Mouse (Mus musculus): ENCODE results near the gene Ccp110.

The Ccp110 gene

GRCm38 (mm10) chr7:118712228-118713173 lies at the start of gene Ccp110:
Gene Ccp110 (plus strand): TSS chr7:118712552.
- peak; percentile 94 to 98 for DNase-seq

- no peak for DNase-seq
Measured at GRCm38 (mm10) chr7:118667773-118668172, 44.6 kb upstream of the Ccp110 start.

DNA sequence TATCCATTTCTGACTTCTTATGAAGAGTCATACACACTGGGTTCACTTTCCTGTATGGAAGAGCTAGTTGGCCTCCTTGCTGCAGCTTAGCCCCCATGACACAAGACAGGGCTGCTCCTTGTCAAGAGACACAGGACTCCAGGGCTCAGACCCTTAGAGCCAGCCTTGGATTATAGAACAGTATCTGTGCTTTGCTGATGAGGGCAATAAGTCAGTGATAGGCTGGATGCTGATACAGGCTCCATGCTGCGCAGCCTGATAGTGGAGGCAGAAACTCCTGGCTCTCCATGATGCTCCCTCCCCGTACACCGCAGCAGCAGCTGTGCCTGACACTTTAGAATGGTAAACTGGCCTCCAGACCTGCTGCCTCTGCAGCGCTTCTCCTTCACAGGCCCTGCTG lies 42.2 kb upstream of the Ccp110 start:
- no peak for DNase-seq

DNA sequence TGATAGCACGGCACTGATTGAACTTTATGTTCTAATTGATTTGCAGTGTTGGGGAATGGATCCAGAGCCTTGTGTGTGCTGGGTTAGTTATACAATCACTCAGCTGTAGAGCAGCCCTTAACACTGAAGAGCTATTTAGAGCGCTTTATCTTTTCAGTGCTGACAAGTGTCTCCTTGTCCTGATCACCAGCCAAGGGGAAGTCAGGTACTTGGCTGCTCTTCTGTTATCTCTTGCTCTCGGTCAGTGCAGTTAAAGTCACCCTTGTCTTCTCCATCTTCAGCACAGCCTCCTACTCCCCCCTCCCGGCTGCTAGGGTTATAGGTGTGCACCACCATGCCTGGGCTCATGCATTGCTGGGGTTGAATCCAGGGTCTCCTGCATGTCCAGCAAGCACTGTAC lies 35.5 kb upstream of the Ccp110 start:
- DNase-seq = no peak

- peak; percentile 68 to 86 for DNase-seq
Measured at GRCm38 (mm10) chr7:118688199-118688598, 24.2 kb upstream of the Ccp110 start.

DNA sequence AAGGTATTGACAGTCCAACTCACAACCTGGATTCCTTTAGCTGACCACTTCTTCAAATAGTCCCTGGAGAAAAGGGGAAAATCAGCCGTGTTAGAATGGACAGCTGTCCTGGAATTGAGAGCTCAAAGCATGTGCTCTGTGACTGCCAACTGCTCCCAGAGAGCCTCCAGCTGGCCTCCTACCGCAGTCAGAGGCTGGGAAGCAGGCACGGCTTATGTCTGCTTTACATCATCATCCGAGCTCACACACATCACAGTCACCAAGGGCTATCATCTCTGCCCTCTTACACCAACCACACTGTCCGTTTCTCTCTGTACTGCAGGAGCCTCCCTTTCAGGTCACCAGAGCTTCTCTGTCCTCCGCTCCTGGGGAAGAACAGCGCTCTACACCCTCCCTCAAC lies 23.3 kb upstream of the Ccp110 start:
- DNase-seq = no peak

GRCm38 (mm10) chr7:118691287-118691686 lies 21.1 kb upstream of the Ccp110 start:
- no peak for DNase-seq

DNA sequence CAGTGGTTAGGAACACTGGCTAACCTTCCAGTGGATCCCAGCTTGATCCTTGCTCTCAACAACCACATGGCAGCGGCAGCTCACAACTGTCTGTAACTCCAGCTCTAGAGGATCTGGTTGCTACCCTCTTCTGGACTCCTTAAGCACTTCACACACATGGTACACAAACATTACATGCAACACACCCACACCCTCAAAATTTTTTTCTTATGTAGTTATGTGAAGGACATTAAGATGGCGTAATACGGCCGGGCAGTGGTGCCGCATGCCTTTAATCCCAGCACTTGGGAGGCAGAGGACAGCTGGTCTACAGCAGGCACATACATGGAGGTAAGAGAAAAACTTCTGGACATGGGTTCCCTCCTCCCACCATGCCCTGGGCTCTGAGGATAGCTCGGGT lies 16.2 kb upstream of the Ccp110 start:
- no peak for DNase-seq

DNA sequence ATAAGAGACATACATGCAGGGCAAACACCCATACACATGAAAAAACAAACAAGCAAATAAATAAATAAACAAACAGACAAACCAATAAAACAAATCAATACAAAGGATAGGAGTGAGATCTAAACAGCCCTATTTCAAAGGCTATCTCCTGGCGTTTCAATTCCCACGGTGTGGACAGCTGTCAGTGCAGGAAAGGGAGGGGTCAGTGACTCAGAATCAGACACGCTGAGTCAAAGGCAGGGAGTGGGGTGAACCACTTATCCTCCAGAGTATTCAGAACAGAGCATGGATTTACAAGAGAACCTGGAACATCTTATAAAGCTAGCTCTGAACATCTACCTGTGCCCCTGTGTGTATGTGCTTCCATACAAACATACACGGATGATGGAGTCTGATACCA lies 15.2 kb upstream of the Ccp110 start:
- DNase-seq = no peak

DNA sequence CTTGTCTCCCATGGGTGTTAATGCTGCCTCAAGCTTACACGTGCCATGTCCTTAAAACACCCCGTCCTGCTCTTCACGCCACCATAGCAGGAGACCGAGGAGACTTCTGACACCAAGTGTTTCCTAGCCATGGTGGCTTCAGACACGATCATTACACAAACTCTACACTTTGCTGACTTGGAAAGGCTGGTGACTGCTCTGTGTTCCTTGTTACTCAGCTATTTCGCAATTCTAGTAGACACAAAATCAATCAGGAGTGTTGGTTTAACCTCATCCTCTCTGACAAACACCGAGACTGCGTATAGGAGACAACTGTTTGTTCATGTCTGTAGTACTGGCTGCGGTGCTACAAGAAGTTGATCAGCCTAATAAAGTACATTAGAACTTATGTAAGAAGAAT lies 13.5 kb upstream of the Ccp110 start:
- DNase-seq = no peak

- peak; percentile 14 to 48 for DNase-seq
Measured at GRCm38 (mm10) chr7:118703144-118703561, 9.2 kb upstream of the Ccp110 start.

DNA sequence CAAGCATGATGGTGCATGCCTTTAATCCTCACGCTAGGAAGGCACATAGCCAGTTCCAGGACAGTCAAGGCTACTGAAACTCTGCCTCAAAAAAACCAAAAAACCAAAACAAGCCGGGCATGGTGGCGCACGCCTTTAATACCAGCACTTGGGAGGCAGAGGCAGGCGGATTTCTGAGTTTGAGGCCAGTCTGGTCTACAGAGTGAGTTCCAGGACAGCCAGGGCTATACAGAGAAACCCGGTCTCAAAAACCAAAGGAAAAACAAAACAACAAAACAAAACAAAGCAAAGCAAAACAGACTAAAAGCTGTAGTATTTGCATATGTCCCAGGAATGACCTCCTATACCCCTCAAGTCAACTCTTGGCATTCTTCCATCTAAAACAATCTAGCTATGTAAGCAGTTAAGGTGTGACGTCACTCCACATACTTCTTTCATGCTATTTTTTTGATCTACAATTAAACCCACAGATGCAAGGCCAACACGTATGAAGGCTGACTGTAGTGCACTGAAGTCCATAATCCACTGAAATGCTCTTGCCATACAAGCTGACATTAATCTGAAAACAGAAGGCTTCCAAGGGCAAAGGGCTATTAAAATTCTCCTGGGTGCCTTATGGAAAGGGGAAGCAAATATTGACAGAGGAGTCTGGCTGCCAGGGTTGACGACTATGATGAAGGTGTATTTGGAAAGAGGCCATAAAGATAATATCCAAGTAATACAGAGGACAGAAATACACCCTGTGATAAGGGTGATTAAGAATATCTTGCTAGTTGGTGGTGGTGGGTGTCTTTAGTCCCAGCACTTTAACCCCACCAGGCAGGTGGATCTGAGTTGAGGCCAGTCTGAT lies 8.1 kb upstream of the Ccp110 start:
- peak in 1 of 2 experiments; percentile 42 for DNase-seq

DNA sequence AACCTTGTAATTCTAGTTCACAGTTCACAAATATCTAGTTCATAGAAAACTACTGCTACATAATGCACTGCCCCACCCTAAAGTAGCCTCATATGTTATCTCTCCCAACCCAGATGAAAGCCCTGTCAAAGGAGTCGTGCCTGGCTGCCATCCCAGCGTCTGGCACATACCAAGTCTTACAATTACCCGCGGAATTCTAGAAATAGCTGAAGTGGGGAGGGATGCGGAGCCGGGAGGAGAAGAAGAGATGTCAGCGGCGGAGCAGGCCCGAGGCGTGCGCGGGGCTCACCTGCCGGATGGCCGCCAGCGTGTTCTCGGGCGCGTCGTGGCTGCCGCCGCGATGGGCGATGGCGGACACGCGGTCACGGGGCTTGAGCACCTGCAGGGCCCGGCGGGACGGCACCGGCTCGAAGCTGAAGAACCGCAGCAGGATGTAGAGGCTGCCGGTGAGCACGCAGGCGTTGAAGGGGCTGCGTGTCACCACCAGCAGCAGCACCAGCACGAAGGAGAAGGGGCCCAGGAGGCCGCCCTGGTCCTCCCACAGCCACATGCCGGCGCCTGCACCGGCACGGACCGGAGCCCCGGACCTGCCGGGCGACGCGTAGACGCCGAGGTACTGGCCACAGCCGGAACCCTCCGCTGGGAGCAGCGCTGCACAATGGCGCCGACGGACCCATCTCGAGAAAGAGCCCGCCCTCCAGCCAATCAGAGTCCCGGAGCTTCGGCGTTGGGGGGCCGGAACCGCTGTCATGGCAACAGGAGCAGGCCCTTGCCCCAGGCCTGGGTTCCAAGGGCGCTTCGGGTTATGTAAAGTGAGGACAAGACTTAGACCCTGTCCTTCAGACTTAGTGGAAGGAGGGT lies 7.0 kb upstream of the Ccp110 start, which contains the start of gene Gde1:
Gene Gde1, minus strand, starts transcription at position 678 of the 861 bp plus-strand sequence.
- DNase-seq = peak; percentile 96 to 99

GRCm38 (mm10) chr7:118706051-118706450 lies 6.3 kb upstream of the Ccp110 start:
- peak; percentile 35 to 51 for DNase-seq

DNA sequence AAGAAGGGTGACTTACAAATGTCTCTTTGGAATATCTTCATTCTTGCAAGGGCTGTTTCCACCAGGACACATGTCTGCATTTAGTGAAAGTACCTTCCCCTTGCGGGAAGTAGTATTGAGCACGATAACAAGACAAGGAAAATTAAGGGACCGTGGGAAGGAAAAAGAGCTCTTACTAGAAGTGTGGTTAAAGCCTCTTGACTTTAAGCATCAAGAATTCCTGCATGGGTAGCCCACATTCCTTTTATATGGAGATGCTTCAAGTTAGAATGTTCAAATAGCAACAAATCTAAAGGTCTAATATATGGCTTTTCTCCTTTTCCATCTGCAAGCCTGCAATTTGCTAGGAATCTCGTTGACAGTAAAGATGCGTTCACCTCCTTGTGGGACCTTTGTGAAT lies 5.9 kb upstream of the Ccp110 start:
- no peak for DNase-seq

GRCm38 (mm10) chr7:118707216-118707615 lies 5.1 kb upstream of the Ccp110 start:
- DNase-seq = peak in 1 of 2 experiments; percentile 24

GRCm38 (mm10) chr7:118708002-118708401 lies 4.3 kb upstream of the Ccp110 start:
- DNase-seq = peak; percentile 78 to 84

DNA sequence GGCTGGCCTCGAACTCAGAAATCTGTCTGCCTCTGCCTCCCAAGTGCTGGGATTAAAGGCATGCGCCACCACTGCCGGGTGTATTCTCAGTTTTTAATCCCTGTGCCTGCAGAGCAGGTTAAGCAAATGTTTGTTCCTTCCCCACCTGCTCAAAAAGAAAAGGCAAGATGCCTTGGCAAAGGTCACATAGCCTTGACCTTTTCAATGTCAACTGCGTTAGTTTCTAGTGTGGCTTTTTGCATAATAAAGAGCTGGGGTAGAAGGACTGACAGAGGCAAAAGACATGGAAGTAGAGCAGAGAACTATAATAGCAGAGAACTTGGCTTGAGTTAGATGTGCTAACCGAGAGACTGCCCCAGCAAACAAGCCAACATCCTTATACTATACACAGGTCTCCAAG lies 1.6 kb upstream of the Ccp110 start:
- DNase-seq = no peak

DNA sequence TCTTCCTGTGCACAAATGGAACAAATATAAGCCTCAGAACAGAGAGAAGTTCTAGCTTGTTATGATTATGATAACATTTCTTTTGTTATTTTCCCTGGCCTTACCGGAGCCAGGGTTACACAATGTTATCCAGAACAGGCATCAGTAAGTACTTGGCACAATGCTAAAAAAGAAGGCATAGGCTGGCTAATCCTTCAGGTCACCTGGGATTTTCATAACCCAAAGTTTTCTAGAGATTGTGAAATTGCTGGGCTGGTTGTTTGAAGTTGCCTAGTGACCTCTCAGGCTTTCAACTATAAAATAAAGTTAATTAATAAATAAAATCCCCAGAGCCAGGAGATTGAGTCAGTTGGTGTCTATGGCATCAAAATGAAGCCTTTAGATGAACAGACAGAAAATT lies 2.5 kb downstream of the Ccp110 start:
- no peak for DNase-seq

DNA sequence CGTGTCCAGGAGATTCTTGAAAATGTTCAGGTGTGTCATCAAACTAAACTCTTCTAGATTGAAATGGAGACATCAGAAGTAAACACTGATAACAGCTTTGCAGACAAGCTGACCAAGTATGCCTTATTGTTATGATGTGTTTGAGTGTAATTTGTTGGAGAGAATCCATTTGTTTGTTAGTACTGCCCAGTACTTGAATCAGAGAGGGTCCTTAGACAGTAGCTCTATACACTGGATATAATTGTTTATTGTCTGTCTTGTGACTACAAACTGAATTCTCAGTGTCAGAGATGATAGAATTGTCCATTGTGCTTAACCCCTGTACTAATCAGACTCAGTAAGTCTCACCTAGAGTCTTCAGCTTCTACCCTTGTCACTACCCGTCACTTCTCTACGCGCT lies 5.7 kb downstream of the Ccp110 start:
- no peak for DNase-seq

DNA sequence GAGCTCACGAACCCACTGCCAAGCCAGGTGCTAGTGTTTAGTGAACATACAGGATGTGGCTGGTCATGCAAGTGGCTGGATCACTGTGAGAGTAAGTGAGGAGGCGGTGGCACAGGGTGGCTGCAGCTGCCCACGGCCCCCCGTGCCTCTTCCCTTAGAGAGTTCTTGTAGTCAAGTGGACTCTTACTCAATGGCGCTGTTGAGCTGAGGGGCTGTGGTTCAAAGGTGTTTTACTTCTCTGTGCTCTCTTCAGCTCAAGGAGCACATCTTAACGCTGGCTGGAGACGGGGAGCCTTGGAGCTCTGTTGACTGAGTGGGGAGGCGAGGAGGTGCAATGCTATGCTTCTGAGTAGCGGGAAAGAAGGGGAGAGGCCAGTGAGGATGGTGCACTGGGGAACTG lies 11.6 kb downstream of the Ccp110 start:
- no peak for DNase-seq

GRCm38 (mm10) chr7:118725459-118725858 lies 13.1 kb downstream of the Ccp110 start:
- no peak for DNase-seq

Data from kidney, postnatal 25 days (tissue).